Mouse (Mus musculus): Measurements from ENCODE around the gene Lyz2. TPM values are rescaled to one million over a fixed set of nuclear protein-coding genes. Genes with fewer than 3 reads are reported as not detected.
"Not testable (repeated sequence)": the region's sequence is repeated elsewhere in the genome, so short reads cannot be mapped to it uniquely, and the experiment has no call there.

The Lyz2 gene
- polyA plus RNA-seq, 1 experiment from 2014 or later: 29.0 TPM

DNA sequence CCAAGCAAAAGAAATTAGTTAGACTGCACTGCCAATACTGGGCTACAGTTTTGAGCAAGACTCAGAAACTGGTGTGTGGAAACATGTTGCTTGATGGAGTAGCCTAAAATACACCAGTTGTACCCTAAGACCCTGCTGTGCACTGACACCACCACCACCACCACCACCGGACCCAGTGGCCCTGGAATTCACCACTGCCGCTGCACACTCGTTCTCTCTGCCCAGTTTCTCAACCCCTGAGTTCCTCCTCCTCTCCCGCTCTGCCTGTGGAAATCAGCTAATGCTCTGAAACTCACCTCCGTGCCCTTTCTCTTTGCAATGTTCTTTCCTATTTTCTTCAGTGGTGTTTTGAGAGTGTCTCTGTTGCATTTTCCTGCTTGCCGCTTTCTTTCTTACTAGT, 16.2 kb upstream of the Lyz2 start:
- H3K9me3 ChIP-seq (replicated peaks): no peaks in the 10 kb centered on the region
- no peaks in the 10 kb centered on the region for H3K4me1 ChIP-seq
- no peaks in the 10 kb centered on the region for H3K36me3 ChIP-seq
- H3K4me2 ChIP-seq: no peak overlapping the region
- no peak overlapping the region for H3K27ac ChIP-seq (replicated peaks)
- 86% methylated on average over 6 of the region's 6 CpGs for WGBS
- no peak overlapping the region for H3K9ac ChIP-seq (replicated peaks)
- no peak for ATAC-seq (ENCODE audit: low FRiP score)
- H3K27me3 ChIP-seq (replicated peaks): no peaks in the 10 kb centered on the region
- H3K4me3 ChIP-seq (replicated peaks): no peak overlapping the region

- ATAC-seq (ENCODE audit: low FRiP score): no peak
- Histone ChIP-seq H3K4me2 (no peak within 1 kb of the TSS), H3K4me3 (replicated peaks) (no peak within 1 kb of the TSS), H3K27me3 (replicated peaks) (no peaks in the 10 kb centered on the region), H3K9ac (replicated peaks) (no peak within 1 kb of the TSS), H3K27ac (replicated peaks) (no peak within 1 kb of the TSS), H3K9me3 (replicated peaks) (no peaks in the 10 kb centered on the region), H3K4me1 (no peaks in the 10 kb centered on the region), H3K36me3 (no peaks in the 10 kb centered on the region)
- WGBS: 76% methylated on average over 5 of the region's 5 CpGs
Measured at GRCm38 (mm10) chr10:117292671-117293070, 10.6 kb upstream of the Lyz2 start, which contains the start of gene Lyz1. Lyz1 (minus strand) TSS chr10:117292868.

- H3K27me3 ChIP-seq (replicated peaks); H3K27ac ChIP-seq (replicated peaks); H3K4me3 ChIP-seq (replicated peaks); ATAC-seq (ENCODE audit: low FRiP score); H3K9me3 ChIP-seq (replicated peaks); H3K4me2 ChIP-seq; H3K9ac ChIP-seq (replicated peaks); H3K36me3 ChIP-seq; H3K4me1 ChIP-seq: not testable (repeated sequence)
- WGBS: 68% methylated on average over 6 of the region's 6 CpGs
Measured at GRCm38 (mm10) chr10:117290936-117291335, 8.8 kb upstream of the Lyz2 start.

- H3K4me1 ChIP-seq: no peaks in the 10 kb centered on the region
- no peaks in the 10 kb centered on the region for H3K27me3 ChIP-seq (replicated peaks)
- H3K9ac ChIP-seq (replicated peaks): no peak overlapping the region
- no peak overlapping the region for H3K4me2 ChIP-seq
- no peaks in the 10 kb centered on the region for H3K36me3 ChIP-seq
- no peak for ATAC-seq (ENCODE audit: low FRiP score)
- no peaks in the 10 kb centered on the region for H3K9me3 ChIP-seq (replicated peaks)
- H3K4me3 ChIP-seq (replicated peaks): no peak overlapping the region
- no peak overlapping the region for H3K27ac ChIP-seq (replicated peaks)
- WGBS: 48% methylated on average over 6 of the region's 6 CpGs
Measured at GRCm38 (mm10) chr10:117290046-117290870, 8.1 kb upstream of the Lyz2 start.

- not testable (repeated sequence) for ATAC-seq (ENCODE audit: low FRiP score); H3K27me3 ChIP-seq (replicated peaks); H3K27ac ChIP-seq (replicated peaks); H3K9ac ChIP-seq (replicated peaks); H3K4me3 ChIP-seq (replicated peaks); H3K9me3 ChIP-seq (replicated peaks); H3K4me1 ChIP-seq; H3K4me2 ChIP-seq; H3K36me3 ChIP-seq
- 83% methylated on average over 5 of the region's 5 CpGs for WGBS
Measured at GRCm38 (mm10) chr10:117289034-117289505, 6.9 kb upstream of the Lyz2 start.

- Histone ChIP-seq H3K27me3 (replicated peaks) (no peaks in the 10 kb centered on the region), H3K4me3 (replicated peaks) (no peak overlapping the region), H3K9ac (replicated peaks) (no peak overlapping the region), H3K4me2 (no peak overlapping the region), H3K27ac (replicated peaks) (no peak overlapping the region), H3K4me1 (no peaks in the 10 kb centered on the region), H3K36me3 (no peaks in the 10 kb centered on the region), H3K9me3 (replicated peaks) (no peaks in the 10 kb centered on the region)
- no peak for ATAC-seq (ENCODE audit: low FRiP score)
- WGBS: 88% methylated on average over 9 of the region's 9 CpGs
Measured at GRCm38 (mm10) chr10:117288197-117289033, 6.3 kb upstream of the Lyz2 start.

GRCm38 (mm10) chr10:117287226-117287850, 5.2 kb upstream of the Lyz2 start:
- H3K9me3 ChIP-seq (replicated peaks): no peaks in the 10 kb centered on the region
- 88% methylated on average over 3 of the region's 3 CpGs for WGBS
- ATAC-seq (ENCODE audit: low FRiP score): no peak
- no peak overlapping the region for H3K9ac ChIP-seq (replicated peaks)
- H3K36me3 ChIP-seq: no peaks in the 10 kb centered on the region
- H3K4me2 ChIP-seq: no peak overlapping the region
- H3K4me1 ChIP-seq: no peaks in the 10 kb centered on the region
- H3K27me3 ChIP-seq (replicated peaks): no peaks in the 10 kb centered on the region
- no peak overlapping the region for H3K27ac ChIP-seq (replicated peaks)
- H3K4me3 ChIP-seq (replicated peaks): no peak overlapping the region

- Histone ChIP-seq H3K4me2 (no peak overlapping the region), H3K27me3 (replicated peaks) (no peaks in the 10 kb centered on the region), H3K4me1 (no peaks in the 10 kb centered on the region), H3K36me3 (no peaks in the 10 kb centered on the region), H3K4me3 (replicated peaks) (no peak overlapping the region), H3K9me3 (replicated peaks) (no peaks in the 10 kb centered on the region), H3K9ac (replicated peaks) (no peak overlapping the region), H3K27ac (replicated peaks) (no peak overlapping the region)
- 96% methylated on average over 6 of the region's 6 CpGs for WGBS
- no peak for ATAC-seq (ENCODE audit: low FRiP score)
Measured at GRCm38 (mm10) chr10:117286366-117286970, 4.3 kb upstream of the Lyz2 start.

- not testable (repeated sequence) for H3K4me3 ChIP-seq (replicated peaks); H3K4me2 ChIP-seq; ATAC-seq (ENCODE audit: low FRiP score); H3K27me3 ChIP-seq (replicated peaks); H3K36me3 ChIP-seq; H3K4me1 ChIP-seq; H3K9ac ChIP-seq (replicated peaks); H3K9me3 ChIP-seq (replicated peaks); H3K27ac ChIP-seq (replicated peaks)
- WGBS: 98% methylated on average over 3 of the region's 7 CpGs
Measured at GRCm38 (mm10) chr10:117285584-117285983, 3.5 kb upstream of the Lyz2 start.

- Histone ChIP-seq H3K9ac (replicated peaks) (no peak overlapping the region), H3K36me3 (no peaks in the 10 kb centered on the region), H3K4me3 (replicated peaks) (no peak overlapping the region), H3K4me1 (no peaks in the 10 kb centered on the region), H3K4me2 (no peak overlapping the region), H3K27me3 (replicated peaks) (no peaks in the 10 kb centered on the region), H3K27ac (replicated peaks) (no peak overlapping the region), H3K9me3 (replicated peaks) (no peaks in the 10 kb centered on the region)
- ATAC-seq (ENCODE audit: low FRiP score): no peak
- 92% methylated on average over 10 of the region's 10 CpGs for WGBS
Measured at GRCm38 (mm10) chr10:117284578-117285520, 2.7 kb upstream of the Lyz2 start.
